Mouse (Mus musculus): ENCODE measurements at regions not wholly inside any gene's neighbourhood (a gene's known extent, or its start where the extent isn't known, plus 50 kb on each side); places are given as distances from the start of the nearest gene placed in this dataset.
"Not testable (repeated sequence)": the region's sequence is repeated elsewhere in the genome, so short reads cannot be mapped to it uniquely, and the experiment has no call there.

DNA sequence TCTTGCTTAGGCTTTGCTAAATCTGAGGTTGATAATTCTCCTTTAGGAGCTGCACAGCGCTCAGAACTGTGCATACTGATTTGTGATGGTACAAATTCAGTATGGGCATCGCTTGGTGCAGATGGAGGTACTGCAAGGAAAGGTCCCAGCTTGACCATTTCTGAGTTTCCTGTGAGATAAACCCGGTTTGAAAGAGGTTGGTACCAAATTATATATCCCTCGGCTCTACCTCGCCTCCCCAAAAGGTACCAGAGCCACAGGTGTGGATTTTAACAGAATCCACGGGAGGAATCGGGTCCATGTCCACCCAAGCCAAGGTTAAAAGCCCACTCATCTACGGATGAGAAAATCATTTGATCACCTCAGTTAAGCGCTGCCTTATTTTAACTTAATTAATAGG is 172.5 kb upstream of the Zfp808 start:
- DNase-seq (ENCODE audit: low spot score), result not testable (repeated sequence)

DNA sequence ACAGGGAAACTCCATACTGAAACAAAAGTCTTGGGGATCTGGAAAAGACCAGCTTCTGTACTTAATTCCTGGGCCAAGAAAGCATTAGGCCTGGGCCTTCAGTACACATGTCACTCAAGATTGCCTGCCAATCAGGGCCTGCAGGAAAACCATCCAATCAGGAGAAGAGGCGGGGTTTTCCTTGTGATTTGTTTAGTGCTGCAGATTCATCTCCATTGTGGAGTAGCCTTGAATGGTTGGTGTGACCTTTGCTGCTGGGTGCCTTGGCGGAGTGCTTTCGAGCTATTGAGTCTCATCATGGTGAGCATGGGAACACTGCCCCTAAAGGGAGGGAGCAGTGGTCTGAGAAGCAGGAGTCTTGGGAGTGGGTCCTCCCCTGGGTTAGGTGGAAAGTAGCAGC is 150.8 kb upstream of the Zfp808 start:
- not testable (repeated sequence) for DNase-seq (ENCODE audit: low spot score)

DNA sequence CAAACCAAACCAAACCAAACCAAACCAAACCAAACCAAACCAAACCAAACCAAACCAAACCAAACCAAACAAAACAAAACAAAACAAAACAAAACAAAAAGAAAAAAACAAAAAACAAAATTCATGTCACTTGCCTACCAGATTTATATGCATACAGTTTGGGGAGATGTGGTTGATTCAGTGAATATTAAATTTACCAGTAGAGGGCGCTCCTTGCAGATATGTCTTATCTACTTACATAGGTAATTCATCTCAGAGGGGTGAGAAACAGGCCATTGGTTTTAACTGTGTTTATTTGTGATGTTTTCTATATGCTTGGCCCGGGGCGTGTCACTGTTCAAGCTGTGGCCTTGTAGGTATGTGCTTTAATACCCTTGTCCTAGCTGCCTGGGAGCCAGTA is 133.2 kb upstream of the Zfp808 start:
- not testable (repeated sequence) for DNase-seq (ENCODE audit: low spot score)

DNA sequence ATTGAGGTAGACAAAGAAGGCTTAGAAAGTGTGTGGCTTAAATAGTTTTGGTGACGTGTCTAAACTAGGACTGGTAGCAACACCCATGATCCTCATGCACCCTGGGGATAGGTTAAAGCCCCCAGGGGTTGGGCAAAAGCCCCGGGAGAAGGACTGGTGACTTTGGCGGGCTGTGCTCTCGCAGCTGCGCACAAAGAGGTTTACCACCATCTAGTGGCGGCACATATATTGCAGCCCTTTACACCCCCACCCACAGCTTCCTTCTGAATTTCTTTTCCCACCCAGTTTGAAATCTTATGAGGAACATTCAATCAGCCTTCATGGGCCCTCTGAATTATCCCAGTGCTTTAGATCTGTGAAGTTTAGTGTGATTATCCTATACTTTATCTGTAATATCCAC is 130.9 kb upstream of the Zfp808 start:
- peak; percentile 19 for DNase-seq (ENCODE audit: low spot score)

DNA sequence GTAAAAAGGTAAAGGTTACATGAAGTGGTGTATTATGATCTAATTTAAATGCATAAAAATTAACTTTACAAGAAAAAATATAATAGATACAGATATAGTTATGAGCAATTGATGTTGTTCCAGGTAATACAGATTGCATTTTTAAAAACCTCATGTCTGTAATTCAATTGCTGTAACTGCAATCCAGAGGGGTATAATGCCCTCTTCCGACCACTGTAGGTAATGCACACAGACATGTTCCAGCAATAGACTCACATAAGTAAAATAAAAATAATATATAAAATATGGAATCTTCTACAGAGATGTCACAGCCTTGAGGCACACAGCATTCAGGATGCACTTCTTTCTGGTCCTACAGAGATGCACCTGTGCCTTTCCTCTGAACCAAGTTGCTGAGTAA is 122.4 kb upstream of the Zfp808 start:
- DNase-seq (ENCODE audit: low spot score), result not testable (repeated sequence)

DNA sequence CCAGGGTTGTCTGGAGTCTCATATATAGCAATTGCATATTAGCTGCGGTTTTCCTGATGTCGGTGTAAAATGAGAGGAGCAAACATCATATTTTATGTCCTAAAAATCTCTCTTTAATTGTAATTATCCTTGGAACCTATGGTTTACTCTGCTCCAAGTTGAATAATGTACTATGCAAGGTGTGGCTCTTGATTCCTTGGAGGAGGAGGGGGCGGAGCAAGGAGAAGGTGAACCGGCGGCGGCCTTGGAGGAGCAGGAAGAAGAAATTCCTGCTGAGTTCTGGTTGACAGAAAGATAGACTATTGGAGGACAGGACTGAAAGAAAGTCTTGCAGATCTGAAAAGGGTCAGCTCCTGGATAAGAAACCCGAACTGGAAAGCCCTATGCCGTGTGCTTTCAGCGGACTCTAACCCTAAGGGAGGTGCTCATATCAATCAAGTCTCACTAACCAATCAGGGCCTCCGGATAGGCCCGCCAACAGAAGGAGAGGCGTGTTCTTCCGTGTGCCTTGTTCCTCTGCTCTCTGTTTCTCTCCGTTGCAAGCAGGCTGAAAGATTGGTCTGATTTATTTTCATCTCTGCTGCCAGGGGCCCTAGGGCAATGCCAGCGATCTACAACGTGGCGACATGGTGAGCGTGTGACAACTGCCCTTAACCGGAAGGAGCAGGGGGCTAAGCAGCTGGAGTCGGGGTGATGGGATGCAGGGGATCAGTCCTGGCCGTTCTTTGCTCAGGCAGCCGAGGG is 114.1 kb upstream of the Zfp808 start:
- DNase-seq (ENCODE audit: low spot score), result peak; percentile 78

DNA sequence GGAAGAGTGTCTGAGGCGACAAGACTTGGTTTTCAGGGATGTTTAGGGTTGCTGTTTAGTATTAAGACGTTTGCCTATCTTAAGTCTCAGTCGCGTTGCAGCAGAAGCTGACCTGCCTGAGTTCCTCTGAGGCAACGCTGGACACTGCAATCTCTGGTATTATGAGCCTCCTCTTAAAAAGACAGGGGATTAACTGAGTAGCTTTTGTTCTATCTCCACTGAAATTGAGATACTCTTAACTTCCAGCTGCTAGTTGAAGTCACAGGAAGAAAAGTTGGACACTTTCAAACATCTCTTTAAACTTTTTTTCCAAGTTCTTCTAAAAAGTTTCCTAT is 113.6 kb upstream of the Zfp808 start:
- not testable (repeated sequence) for DNase-seq (ENCODE audit: low spot score)

DNA sequence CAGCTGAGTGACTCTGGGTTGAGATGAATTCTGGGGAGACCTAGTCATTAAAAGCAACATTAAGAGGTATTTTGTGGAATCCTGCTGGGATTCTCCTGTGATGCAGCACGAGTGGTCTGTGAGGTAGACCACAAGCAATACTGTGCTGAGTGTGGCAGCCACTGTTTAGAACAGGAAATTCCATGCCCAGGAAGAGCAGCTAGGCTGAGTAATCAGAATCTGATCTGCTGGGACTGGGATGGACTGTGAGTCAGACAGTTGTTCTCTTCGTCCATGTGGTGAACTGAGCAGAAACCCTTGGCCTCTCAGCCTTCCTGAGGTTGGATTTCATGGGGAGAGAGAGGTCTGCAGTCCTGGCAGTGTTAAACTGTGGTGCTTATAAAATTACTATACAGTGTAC is 92.0 kb upstream of the Zfp808 start:
- DNase-seq (ENCODE audit: low spot score), result not testable (repeated sequence)

DNA sequence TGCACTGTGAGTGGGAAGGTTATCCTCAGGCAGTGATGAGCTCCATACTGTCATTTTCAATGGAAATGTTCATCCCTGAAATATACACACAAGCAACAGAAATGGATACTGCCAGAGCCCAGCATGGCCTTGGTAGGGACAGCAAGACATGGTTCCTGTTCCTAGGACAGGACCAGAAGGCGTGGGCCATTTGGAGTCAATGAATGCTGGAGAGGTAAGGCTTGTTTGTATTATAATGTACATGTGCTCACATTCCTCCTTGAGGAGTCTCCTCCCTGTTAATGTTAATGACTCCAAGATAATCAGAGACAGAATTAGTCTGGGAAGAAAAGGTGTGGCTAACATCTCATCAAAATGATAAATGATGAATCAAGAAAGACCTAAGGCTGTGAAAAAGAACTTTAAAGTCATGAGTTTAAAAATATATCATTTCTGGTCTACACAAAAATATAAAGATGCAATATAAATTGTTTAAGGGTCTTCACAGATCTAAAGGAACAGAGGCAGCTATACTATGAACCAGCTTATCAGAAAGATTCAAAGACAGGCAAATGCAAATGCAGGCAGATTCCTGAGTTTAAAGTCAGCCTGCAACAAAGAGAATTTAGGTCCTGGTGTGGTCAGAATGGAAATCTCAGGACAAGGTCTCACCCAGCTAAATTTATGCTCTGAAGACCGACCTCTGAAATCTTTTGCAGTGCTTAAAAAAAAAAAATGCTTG is 51.6 kb upstream of the Zfp808 start:
- not testable (repeated sequence) for DNase-seq (ENCODE audit: low spot score)

DNA sequence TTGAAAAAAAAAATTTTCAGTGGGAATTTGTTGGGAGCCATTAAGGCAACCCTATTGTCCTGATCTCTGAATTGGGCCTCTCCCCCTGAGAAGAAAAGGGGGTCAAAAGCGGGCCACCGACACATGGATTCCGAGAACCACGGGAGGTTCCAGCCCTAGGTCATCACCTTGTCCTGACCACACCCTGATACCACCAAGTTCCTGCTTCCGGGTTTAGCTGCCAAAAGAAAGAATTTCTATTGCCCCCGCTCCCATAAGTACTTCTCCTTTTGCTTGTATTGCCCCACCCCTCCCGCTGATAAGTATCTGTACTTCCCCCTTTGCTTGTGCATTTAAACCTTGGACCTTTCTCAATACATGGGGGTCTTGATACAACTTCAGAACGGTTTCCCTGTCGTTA is 50.8 kb upstream of the Zfp808 start:
- not testable (repeated sequence) for DNase-seq (ENCODE audit: low spot score)
